Mouse (Mus musculus): ENCODE measurements around the gene Klhdc2. TPM values are rescaled to one million over a fixed set of nuclear protein-coding genes. Genes with fewer than 3 reads are reported as not detected.

Klhdc2 gene
- polyA plus RNA-seq, 1 experiment from 2014 or later, result 305 TPM

DNA sequence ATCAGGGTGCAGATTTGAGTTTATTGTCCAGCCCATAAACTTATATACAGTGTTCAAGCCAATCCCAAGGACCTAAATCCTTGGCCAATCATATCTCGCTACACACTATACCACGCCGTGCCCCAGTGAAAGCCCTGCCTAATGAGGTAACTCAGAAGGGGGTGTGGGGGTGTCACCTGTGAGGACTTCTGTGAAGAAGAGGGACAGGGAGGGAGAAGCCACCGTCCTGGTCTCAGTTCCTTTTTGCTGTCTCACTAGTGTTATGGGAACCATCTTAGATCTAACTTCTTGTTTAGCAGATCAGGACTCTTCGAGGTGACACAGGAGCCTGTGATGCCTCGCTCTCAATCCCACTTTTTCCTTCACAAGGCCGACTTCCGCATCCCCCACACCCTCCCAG is 8.9 kb upstream of the Klhdc2 start:
- Histone ChIP-seq H3K36me3 (replicated peaks) (no peaks in the 10 kb centered on the region), H3K4me1 (no peaks in the 10 kb centered on the region), H3K4me2 (no peak overlapping the region), H3K9me3 (no peaks in the 10 kb centered on the region), H3K4me3 (no peak overlapping the region), H3K27me3 (replicated peaks) (no peaks in the 10 kb centered on the region), H3K27ac (no peak overlapping the region), H3K9ac (no peak overlapping the region)
- ATAC-seq (replicated peaks), result no peak
- 90% methylated on average over 8 of the region's 8 CpGs for WGBS

DNA sequence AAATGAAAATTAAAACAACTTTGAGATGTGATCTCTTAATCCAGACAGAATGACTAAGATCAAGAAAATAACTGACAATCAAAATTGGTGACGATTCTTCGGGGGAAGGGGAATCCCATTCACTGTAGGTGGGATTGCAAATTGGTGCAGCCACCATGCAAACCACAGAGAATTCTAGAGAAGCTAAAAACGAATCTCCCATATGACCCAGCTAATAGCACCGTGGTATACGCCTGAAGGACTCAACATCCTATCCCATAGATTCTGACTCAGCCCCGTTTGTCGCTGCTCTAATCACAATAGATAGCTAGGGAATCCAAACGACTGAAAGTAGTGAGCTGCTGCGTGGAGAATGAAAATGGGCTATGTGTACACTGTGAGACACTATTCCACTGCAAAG is 7.8 kb upstream of the Klhdc2 start:
- Histone ChIP-seq H3K4me1 (no peaks in the 10 kb centered on the region), H3K4me3 (no peak overlapping the region), H3K9ac (no peak overlapping the region), H3K9me3 (no peaks in the 10 kb centered on the region), H3K36me3 (replicated peaks) (no peaks in the 10 kb centered on the region), H3K27me3 (replicated peaks) (no peaks in the 10 kb centered on the region), H3K27ac (no peak overlapping the region), H3K4me2 (no peak overlapping the region)
- 79% methylated on average over 9 of the region's 9 CpGs for WGBS
- ATAC-seq (replicated peaks), result no peak

DNA sequence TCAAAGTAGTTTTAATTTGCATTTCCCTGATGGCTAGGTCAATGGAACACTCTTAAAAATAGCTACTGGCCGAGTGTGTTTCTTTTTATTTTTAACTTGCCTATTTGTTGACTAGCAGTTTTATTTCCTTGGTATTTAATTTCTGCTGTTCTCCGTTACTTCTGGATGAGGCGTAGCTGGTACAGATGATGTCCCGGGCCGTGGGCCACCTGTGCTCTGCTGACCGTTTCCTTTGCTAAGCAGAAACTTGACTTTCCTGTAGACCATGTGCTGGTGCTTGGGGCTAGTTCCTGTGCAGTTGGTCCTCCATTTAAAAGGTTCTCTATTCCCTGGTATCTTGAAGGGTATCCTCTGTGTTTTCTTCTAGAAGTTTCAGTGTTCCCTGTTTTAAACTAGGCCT is 4.1 kb upstream of the Klhdc2 start:
- no peak overlapping the region for H3K4me3 ChIP-seq
- H3K4me1 ChIP-seq, result peaks cover 7% of the 10 kb centered on the region
- ATAC-seq (replicated peaks), result no peak
- no peak overlapping the region for H3K4me2 ChIP-seq
- WGBS, result 90% methylated on average over 6 of the region's 6 CpGs
- H3K36me3 ChIP-seq (replicated peaks), result no peaks in the 10 kb centered on the region
- no peaks in the 10 kb centered on the region for H3K27me3 ChIP-seq (replicated peaks)
- no peaks in the 10 kb centered on the region for H3K9me3 ChIP-seq
- no peak overlapping the region for H3K9ac ChIP-seq
- H3K27ac ChIP-seq, result no peak overlapping the region

DNA sequence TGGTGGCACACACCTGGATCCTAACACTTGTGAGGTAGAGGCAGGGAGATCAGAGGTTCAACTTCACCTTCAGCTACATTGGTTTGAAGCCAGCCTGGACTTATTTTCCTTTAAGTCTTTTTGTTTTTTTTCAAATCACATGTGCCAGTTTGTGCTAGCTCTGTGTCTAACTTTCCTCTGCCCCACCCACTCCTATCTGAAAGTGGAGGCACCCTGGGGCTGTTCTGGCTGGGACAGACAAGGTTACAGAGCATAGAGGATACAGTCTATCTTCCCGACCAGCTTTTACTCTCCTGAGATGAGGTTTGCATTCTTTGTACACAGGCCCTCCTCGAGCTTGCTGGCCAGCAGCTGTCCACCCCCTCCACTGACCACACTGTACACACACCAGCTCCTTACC is 2.7 kb upstream of the Klhdc2 start:
- Histone ChIP-seq H3K4me1 (peaks cover 18% of the 10 kb centered on the region), H3K36me3 (replicated peaks) (no peaks in the 10 kb centered on the region), H3K9ac (no peak overlapping the region), H3K4me2 (no peak overlapping the region), H3K9me3 (no peaks in the 10 kb centered on the region), H3K4me3 (no peak overlapping the region), H3K27me3 (replicated peaks) (no peaks in the 10 kb centered on the region), H3K27ac (no peak overlapping the region)
- no peak for ATAC-seq (replicated peaks)
- 63% methylated on average over 2 of the region's 2 CpGs for WGBS

DNA sequence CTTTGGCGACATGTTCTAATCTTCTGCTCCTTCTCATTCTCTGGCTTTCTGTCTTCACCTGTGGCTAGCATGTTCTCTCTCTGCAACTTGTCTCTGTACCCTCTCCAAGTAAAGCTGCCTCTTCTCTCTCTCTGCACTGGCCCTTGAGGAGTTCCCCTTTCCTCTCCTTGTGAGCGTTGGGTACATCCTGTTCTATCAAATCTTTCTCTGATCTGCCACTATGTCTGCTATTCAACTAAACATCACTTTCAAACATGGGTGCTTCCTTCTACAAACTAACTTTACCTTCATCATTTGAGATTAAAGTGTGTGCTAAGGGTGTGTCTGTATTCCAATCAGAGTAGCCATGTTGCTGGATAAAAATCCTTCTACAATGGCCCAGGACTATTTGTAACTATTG is 1.5 kb upstream of the Klhdc2 start:
- Histone ChIP-seq H3K36me3 (replicated peaks) (0 out of 2 replicates have a peak, but pooled peaks cover 4% of the 10 kb centered on the region), H3K4me1 (peaks cover 27% of the 10 kb centered on the region), H3K27me3 (replicated peaks) (no peaks in the 10 kb centered on the region), H3K9ac (no peak overlapping the region), H3K4me3 (no peak overlapping the region), H3K4me2 (no peak overlapping the region), H3K9me3 (no peaks in the 10 kb centered on the region), H3K27ac (no peak overlapping the region)
- no peak for ATAC-seq (replicated peaks)
- WGBS, result 90% methylated on average over 2 of the region's 2 CpGs

DNA sequence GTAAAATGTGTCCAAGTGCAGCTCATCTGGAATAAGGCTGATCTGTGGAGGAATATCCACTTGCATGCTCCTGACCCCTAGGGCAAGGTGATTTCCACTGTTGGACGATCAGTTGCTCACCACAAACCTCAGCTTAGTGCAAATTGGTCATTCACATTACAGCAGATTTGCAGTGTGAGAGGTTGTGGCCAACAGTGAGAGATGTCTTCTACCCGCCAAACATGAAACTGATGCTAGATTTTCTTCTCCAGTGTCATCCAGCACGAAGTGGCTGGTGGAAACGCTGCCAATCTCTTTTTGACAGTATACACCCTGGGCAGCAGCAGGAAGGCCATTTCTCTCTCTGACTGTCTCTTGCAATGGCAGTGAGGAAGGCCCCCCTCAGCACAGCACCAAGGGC is 830 bp upstream of the Klhdc2 start:
- H3K9ac ChIP-seq, result peak overlapping the region; percentile 86

DNA sequence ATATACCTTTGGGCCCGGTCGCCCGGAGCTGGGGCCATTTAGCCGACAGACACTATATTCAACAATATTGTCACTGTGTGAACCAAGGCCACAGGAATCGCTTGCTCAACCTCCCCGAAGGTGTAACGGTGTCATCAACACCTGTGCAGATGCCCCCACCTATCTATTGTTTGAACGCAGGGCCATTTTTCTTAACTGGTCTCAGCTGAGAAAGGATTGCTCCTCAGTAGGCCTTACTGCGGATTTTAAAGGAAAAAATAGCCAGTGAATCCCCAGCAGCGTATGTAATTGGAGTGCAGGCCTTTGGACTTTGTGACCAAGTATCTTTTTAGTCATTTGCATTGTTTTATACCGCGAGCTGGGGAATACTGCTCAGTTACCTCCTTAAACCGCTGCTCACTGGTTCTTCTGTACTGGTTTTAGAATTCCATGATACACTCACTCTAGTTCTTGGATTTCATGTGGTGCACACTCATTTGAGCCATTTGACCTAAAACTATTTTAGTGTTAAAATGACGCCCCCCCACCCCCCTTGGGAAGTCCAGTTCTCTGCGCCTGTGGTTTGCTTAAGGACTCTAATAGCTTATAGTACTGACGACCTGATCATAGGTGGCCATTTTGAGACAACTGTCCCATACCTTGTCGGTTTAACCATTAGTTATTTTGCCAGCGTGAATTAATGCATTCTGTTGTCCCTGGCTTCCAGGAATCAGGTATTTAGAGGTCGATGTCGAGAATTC is 1.1 kb downstream of the Klhdc2 start:
- Histone ChIP-seq H3K27ac (peak overlapping the region; percentile 94), H3K4me3 (peak overlapping the region; percentile 81), H3K4me1 (peaks cover 27% of the 10 kb centered on the region), H3K36me3 (replicated peaks) (peaks cover 27% of the 10 kb centered on the region), H3K27me3 (replicated peaks) (no peaks in the 10 kb centered on the region), H3K9me3 (no peaks in the 10 kb centered on the region), H3K9ac (peak overlapping the region; percentile 86), H3K4me2 (peak overlapping the region; percentile 75)
- ATAC-seq (replicated peaks), result peak; percentile 3; the same call in 1 of the 2 replicates
- 16% methylated on average over 20 of the region's 20 CpGs for WGBS

More for the DNA sequence above, 830 bp upstream of the Klhdc2 start:
- peak overlapping the region; percentile 75 for H3K4me2 ChIP-seq
- H3K36me3 ChIP-seq (replicated peaks), result 0 out of 2 replicates have a peak, but pooled peaks cover 10% of the 10 kb centered on the region
- ATAC-seq (replicated peaks), result no peak
- no peaks in the 10 kb centered on the region for H3K27me3 ChIP-seq (replicated peaks)
- peaks cover 27% of the 10 kb centered on the region for H3K4me1 ChIP-seq
- no peaks in the 10 kb centered on the region for H3K9me3 ChIP-seq
- 80% methylated on average over 4 of the region's 4 CpGs for WGBS
- H3K27ac ChIP-seq, result peak overlapping the region; percentile 94
- peak overlapping the region; percentile 81 for H3K4me3 ChIP-seq

DNA sequence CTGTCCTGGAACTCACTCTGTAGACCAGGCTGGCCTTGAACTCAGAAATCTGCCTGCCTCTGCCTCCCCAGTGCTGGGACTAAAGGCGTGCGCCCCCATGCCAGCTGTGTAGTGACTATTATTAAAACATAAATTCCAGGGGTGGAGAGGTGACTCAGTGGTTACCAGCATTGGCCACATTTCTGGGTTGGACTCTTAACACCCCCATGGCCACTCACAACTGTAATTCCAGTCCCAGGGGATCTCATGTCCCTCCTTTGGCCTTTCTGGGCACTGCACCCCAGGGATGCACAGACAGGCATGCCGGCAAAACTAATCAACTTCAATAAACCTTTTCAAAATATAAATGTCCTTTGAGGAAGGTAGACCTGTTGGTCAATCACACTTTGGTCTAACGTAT is 1.8 kb downstream of the Klhdc2 start:
- Histone ChIP-seq H3K9me3 (no peaks in the 10 kb centered on the region), H3K9ac (no peak overlapping the region), H3K4me3 (peak overlapping the region; percentile 81), H3K27ac (no peak overlapping the region), H3K27me3 (replicated peaks) (no peaks in the 10 kb centered on the region), H3K36me3 (replicated peaks) (peaks cover 31% of the 10 kb centered on the region), H3K4me2 (peak overlapping the region; percentile 75), H3K4me1 (peaks cover 27% of the 10 kb centered on the region)
- WGBS, result 90% methylated on average over 4 of the region's 4 CpGs
- no peak for ATAC-seq (replicated peaks)

DNA sequence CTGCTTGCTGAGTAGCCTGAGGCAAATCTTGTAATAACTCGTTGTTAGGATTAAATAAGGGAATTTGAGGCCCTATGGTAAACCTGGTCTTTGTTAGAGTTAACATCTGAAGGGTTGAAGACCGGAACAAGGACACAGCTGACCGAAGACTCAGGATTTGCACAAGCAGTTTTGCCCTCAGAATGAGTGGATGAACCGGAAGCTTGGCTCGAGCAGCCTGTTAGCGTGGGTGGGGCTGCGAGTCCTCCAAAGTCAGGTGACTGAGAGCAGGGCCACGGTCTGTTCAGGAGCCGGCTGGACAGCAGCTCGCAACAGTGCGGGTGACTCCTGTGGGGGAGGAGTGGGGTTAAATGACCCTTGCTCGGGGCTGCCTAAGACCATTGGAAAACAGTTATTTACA is 2.8 kb downstream of the Klhdc2 start:
- no peaks in the 10 kb centered on the region for H3K27me3 ChIP-seq (replicated peaks)
- peak overlapping the region; percentile 22; the same call in 1 of the 2 replicates for H3K9ac ChIP-seq
- H3K27ac ChIP-seq, result no peak overlapping the region
- H3K4me1 ChIP-seq, result peaks cover 27% of the 10 kb centered on the region
- peak overlapping the region; percentile 75 for H3K4me2 ChIP-seq
- no peak overlapping the region for H3K4me3 ChIP-seq
- H3K36me3 ChIP-seq (replicated peaks), result peaks cover 39% of the 10 kb centered on the region
- no peaks in the 10 kb centered on the region for H3K9me3 ChIP-seq
- WGBS, result 70% methylated on average over 12 of the region's 12 CpGs
- ATAC-seq (replicated peaks), result no peak

DNA sequence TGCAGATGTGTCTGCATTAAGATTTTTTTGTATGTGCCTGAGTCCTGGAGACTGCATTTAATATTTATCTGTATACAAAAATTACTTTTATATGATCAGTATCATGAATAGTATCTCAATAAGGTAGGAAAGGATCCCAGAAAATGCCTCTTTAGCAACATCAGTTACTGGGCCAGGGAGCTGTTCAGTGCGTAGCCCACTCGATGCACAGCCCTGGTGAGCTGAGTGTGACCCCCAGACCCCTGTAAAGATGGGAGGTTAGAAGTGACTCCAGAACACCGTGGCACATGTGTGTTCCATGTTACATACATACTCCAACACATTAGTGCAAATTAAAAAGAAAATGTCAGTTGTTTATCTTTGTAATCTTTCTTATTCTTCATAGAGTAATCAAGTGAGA is 3.4 kb downstream of the Klhdc2 start:
- Histone ChIP-seq H3K4me3 (no peak overlapping the region), H3K9ac (no peak overlapping the region), H3K9me3 (no peaks in the 10 kb centered on the region), H3K36me3 (replicated peaks) (peaks cover 42% of the 10 kb centered on the region), H3K4me2 (no peak overlapping the region), H3K27ac (no peak overlapping the region), H3K4me1 (peaks cover 27% of the 10 kb centered on the region), H3K27me3 (replicated peaks) (no peaks in the 10 kb centered on the region)
- 89% methylated on average over 3 of the region's 3 CpGs for WGBS
- no peak for ATAC-seq (replicated peaks)

DNA sequence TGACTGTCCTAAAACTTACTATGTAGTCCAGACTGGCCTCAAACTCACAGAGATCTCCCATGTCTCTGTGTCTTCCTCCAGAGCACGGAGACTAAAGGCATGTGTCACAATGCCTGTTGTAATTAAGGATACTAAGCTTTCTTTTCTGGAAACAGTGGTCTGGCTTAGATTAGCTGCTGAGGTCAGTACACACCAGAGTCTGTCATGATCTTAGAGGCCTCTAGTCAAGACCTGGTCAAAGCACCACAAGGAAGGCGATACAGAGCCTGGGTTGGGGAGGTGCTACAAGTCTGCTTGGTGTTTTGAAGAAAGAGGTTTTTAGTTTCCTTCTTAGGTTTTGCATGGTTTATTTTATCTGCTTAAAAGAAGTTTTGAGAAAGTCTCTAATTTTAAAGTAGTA is 3.9 kb downstream of the Klhdc2 start:
- Histone ChIP-seq H3K4me1 (peaks cover 27% of the 10 kb centered on the region), H3K27me3 (replicated peaks) (no peaks in the 10 kb centered on the region), H3K4me2 (no peak overlapping the region), H3K4me3 (no peak overlapping the region), H3K27ac (no peak overlapping the region), H3K36me3 (replicated peaks) (peaks cover 48% of the 10 kb centered on the region), H3K9me3 (no peaks in the 10 kb centered on the region), H3K9ac (no peak overlapping the region)
- WGBS, result 90% methylated on average over 2 of the region's 2 CpGs
- no peak for ATAC-seq (replicated peaks)

DNA sequence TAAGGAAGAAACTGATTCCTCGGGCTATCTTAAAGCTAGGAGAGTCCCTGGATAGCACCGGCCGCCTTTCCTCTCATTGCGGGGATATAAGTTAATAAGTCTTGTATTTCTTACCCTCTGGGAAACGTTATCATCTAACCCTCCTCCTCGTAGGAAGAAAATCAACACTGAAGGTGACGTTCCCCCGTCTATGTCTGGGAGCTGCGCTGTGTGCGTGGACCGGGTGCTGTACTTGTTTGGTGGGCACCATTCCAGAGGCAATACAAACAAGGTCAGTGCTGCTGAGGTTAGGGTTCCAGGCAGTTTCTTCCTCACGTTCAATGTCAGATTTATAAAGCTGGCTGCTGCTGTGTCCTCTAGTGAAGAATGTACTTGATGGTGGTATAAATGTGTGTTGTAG is 5.7 kb downstream of the Klhdc2 start:
- Histone ChIP-seq H3K9me3 (no peaks in the 10 kb centered on the region), H3K4me2 (no peak overlapping the region), H3K9ac (no peak overlapping the region), H3K4me1 (peaks cover 20% of the 10 kb centered on the region), H3K36me3 (replicated peaks) (peaks cover 66% of the 10 kb centered on the region), H3K27me3 (replicated peaks) (no peaks in the 10 kb centered on the region), H3K4me3 (no peak overlapping the region), H3K27ac (no peak overlapping the region)
- ATAC-seq (replicated peaks), result no peak
- 92% methylated on average over 12 of the region's 12 CpGs for WGBS

DNA sequence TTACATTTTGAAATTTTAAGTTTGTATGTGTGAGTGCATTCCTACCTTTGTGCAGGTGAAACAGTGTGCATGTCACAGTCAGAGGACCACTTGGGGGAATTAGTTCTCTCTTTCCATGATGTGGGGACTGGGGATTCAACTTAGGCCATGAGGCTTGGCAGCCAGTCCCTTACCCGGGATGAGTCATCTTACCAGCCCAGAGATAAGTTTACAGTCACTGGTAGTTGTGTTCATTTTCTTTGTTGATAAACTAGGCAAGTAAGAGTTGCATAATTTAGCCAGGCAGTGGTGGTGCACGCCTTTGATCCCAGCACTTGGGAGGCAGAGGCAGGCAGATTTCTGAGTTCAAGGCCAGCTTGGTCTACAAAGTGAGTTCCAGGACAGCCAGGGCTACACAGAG is 7.6 kb downstream of the Klhdc2 start:
- no peak overlapping the region for H3K4me2 ChIP-seq
- peaks cover 7% of the 10 kb centered on the region for H3K4me1 ChIP-seq
- H3K27me3 ChIP-seq (replicated peaks), result no peaks in the 10 kb centered on the region
- peaks cover 84% of the 10 kb centered on the region for H3K36me3 ChIP-seq (replicated peaks)
- H3K9ac ChIP-seq, result no peak overlapping the region
- H3K4me3 ChIP-seq, result no peak overlapping the region
- no peak for ATAC-seq (replicated peaks)
- H3K27ac ChIP-seq, result no peak overlapping the region
- no peaks in the 10 kb centered on the region for H3K9me3 ChIP-seq
- 93% methylated on average over 2 of the region's 2 CpGs for WGBS

Data from midbrain, embryonic 15.5 days (tissue).